Mouse (Mus musculus) left cerebral cortex, adult 2 months (tissue): ENCODE measurements at regions not wholly inside any gene's neighbourhood (a gene's known extent, or its start where the extent isn't known, plus 50 kb on each side); places are given as distances from the start of the nearest gene placed in this dataset.

Experiments
- DNase-seq, 2 experiments: peaks; one replicate each; pipeline ENCODE4 v3.0.0; 2021 to 2022; ENCODE audit warnings: low spot score in 2 of 2, mixed read lengths in 1 of 2; ENCODE audit errors: extremely low spot score in 1 of 2
- H3K27ac ChIP-seq: fragments of 200-600 bp; 2 replicates; pipeline ENCODE4 v1.8.1; 2022
- H3K4me3 ChIP-seq: fragments of 200-600 bp; 2 replicates; pipeline ENCODE4 v1.8.1; 2022
- CTCF ChIP-seq: fragments of 200-600 bp; IDR thresholded peaks from 2 replicates; pipeline ENCODE4 v1.8.1; 2022; ENCODE audit warnings: antibody characterized with exemption, mild to moderate bottlenecking, moderate library complexity
- intact Hi-C: fragments of 180-260 bp; cut with DNase I; formaldehyde crosslinking; loops from one replicate; pipeline ENCODE4 v1.15.1; 2025

DNA sequence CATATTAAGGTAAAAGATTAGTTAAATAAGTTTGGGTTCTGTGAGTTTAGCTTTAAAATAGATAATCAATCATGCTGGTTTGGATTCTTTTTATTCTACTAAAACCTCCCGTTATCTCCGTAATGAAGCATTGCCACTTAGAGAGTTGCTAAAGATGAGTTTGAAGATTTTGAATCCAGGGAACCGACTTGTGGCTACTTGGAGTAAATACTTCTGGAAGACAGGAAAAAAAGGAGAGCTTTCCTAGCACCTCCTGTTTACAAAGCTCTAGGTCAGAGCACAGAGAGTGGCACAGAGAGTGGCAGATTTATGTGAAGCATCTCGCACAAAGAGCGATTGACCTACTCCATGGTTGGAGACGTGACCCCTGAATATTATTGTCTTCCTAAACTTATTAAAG, 227.4 kb downstream of the Usp25 start:
- DNase-seq = no peak
- intact Hi-C loops = no loop called here
- Histone ChIP-seq H3K4me3 (no peak overlapping the region), H3K27ac (no peak overlapping the region)
- no peak; the same call in 1 of the 2 replicates for TF ChIP-seq CTCF

DNA sequence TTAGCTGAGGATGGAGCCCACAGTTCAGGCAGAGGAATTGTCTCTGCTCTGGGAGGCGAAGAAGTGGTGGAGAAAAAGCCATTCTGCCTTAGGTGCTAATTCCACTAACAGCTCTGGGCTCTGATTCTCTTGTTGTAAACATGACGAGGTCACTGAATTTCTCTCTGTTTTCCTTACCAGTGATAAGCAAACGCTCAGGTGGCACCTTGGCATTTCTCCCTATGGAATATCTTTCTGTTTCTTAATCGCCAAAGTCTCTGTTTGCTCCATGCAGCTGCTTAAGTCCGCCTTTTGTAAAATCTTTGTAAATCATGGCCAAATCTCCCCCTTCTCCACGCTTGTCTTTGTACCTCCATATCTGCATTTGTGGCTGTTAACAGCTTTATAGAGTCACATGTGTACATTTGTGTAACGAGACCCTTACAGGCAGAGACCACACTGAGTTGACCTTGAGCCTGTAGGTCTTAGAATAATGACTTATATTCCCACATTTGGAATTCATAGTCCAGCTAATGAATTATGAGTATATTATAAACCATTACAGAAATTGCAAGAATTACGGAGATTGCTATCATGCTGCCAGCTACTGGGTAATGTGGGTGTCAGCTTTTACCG, 225.8 kb downstream of the Usp25 start:
- intact Hi-C loops = loop anchor here (5.0 kb wide), 5 partner anchors 87 to 918 kb away; no protein-coding TSS in a partner anchor
- peak overlapping the region; percentile 50 for H3K4me3 ChIP-seq
- H3K27ac ChIP-seq = peak overlapping the region; percentile 89
- no peak for DNase-seq
- no peak for TF ChIP-seq CTCF

DNA sequence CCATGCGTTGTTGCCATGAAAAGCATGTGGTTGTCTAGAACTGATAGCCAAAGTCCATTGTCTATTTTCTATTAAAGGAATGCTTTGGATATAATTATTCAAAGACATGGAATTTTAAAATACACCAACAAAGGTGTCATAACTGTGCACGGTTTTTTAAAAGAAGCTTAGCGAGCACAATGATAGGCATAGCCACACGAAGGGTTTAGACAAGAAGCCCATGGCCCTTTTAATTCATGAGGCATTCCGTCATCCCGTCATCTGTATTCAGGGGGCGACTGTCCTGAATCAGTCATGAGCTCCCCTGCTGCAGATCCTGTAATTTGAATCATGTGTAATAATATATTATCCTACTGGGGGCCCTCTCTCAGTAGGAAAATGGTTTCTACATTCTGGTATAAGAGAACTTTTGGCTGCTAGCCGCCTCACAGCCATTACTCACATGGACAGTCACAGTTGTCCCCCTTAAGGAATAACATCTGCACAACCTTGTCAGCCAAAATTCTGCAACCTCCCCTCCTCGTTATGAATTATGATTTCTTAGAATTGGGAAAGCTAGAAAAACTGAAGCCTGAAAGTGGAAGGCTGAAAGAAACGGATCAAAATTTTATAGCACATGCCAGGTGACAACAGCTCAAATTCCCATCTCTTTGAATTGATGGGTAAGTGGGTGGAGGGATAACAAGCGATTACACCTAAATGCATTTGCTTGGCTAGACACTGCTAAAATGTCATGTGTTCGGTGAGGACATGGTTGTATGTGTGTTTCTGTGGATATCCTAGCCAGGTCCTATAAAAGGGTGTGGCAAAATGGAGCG, 225.1 kb downstream of the Usp25 start:
- peak overlapping the region; percentile 89 for H3K27ac ChIP-seq
- H3K4me3 ChIP-seq = peak overlapping the region; percentile 50
- intact Hi-C loops = loop anchor here (5.0 kb wide), 5 partner anchors 86 to 919 kb away; no protein-coding TSS in a partner anchor
- DNase-seq = peak in 1 of 2 experiments; percentile 34
- TF ChIP-seq CTCF = no peak

DNA sequence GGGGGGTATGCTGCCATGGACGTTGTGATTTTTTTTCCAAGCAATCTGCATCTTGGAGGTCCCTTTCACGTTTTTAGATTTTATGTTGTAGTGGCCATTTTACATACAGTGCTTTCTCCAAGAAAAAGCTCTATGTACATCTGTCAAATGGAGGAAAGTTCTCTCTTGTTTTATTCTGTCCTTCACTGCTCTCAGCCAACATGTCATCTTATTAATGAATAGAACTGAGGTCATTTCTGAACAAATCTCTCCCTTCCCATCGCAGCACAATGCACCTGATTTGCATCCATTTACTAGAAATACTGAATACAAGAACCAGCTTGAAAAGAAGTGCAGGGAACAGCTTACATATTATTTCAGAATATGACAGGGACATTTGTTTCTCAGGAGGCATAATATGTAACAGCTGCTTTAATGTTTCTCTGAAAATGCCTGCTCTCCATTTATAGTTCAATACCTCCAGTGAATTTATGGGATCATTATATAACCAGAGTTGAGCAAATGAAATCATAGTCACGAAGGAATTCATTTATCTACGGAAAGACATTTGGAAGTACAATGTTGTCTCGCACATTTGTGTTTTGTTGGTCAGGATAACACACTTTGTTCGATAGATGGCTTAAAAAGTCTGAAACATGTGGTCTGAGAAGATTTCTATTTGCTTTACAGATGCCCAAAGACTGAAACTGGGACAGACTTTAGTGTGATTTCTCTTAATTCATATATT, 224.3 kb downstream of the Usp25 start:
- no peak for DNase-seq
- intact Hi-C loops = loop anchor here (1.0 to 5.0 kb wide), 8 partner anchors 85 to 920 kb away; no protein-coding TSS in a partner anchor
- H3K27ac ChIP-seq = peak overlapping the region; percentile 89
- no peak for TF ChIP-seq CTCF
- H3K4me3 ChIP-seq = peak overlapping the region; percentile 50

DNA sequence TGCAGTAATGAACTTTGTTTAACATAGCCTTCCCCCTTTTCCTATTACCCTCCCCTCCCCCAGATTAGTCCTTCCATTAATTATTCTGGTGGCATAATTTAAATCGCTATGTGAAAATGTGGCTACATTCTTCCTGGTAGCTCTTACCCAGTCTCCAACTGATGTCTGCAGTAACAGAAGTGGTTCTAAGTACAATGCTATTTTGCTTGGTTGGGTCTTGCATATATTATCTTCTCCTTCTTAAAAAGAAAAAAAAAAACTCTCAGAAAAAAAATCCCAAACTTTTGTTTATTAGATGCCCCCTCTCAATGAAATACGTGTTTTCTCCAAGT, 223.7 kb downstream of the Usp25 start:
- peak overlapping the region; percentile 89 for H3K27ac ChIP-seq
- intact Hi-C loops = loop anchor here (1.0 to 5.0 kb wide), 8 partner anchors 85 to 920 kb away; no protein-coding TSS in a partner anchor

DNA sequence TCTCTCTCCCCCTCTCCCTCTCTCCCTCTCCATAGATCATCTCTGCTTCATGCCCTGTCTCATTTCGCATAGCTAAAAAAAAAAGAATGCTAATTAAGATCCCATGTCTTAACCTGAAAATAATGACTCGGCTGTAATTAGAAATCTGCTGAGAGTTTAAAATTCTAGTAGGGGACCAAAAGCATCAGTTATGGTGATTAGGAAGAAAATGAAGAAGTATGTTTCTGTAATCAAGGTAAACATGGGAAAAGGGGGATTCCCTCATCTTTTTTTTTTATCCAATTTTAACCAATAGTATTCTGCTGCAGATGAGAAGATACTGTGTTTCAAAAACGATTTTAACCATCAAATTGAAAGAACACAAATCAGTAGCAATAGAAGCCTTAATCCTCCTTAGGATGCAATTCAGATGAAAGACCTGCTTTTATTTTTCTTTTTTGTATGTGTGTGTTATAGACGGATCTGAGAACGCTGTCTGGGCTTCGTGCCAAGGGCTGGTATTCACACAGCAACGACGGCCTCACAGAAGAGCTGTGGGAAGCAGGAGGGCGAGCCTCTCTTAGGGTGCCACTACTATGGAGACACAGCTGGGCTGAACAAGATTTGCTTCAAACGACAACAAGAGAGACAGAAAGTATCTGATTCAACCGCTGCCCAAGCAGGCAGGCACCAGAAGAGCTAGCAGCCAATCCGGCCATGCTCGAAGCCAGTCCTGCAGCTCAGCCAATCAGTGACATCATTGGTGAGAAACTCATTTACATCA, 223.2 kb downstream of the Usp25 start:
- Histone ChIP-seq H3K27ac (peak overlapping the region; percentile 89), H3K4me3 (peak overlapping the region; percentile 50)
- intact Hi-C loops = loop anchor here (1.0 to 5.0 kb wide), 8 partner anchors 84 to 921 kb away; no protein-coding TSS in a partner anchor
- no peak for TF ChIP-seq CTCF
- peak; percentile 79 for DNase-seq

More for the DNA sequence above, 223.7 kb downstream of the Usp25 start:
- no peak for DNase-seq
- peak overlapping the region; percentile 50 for H3K4me3 ChIP-seq
- no peak for TF ChIP-seq CTCF

DNA sequence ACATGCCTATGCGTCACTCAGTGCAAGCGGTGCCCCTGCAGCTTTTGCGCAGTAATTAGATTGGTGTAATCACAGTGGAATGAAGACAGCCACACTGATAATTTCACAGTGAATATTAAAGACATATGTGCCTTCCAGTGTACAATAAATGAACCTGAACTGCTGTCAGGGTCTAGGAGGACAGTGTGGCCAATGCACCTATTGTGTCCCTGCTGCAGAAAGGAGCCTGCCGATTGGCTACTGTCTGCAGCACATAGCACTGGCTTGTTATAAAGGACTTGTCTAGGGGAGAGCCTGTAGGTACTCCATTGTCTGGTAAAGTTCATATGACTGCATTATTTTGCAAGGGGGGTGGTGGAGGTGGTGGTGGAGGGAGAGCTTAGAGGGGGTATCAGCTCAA, 222.5 kb downstream of the Usp25 start:
- Histone ChIP-seq H3K4me3 (peak overlapping the region; percentile 45), H3K27ac (peak overlapping the region; percentile 86)
- intact Hi-C loops = loop anchor here (2.0 to 5.0 kb wide), 7 partner anchors 84 to 921 kb away; no protein-coding TSS in a partner anchor
- peak; percentile 23 to 51 for DNase-seq
- no peak for TF ChIP-seq CTCF

DNA sequence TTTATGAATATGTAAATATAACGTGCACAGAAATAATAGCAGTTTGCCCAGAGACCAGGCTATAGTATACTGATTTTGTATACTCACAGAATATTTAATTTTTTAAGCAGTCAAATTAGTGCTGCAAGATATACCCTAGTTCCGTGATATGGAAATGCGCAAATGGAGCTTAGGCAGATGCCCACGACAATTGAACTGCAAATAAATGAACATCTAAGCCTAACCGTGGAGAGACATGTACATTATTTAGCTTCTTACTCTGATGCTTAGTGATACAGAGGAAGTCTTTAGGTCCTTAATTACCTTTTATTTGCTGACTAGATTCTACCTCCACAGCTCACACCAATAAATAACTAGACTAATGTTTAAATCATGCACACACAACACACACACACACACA, 221.9 kb downstream of the Usp25 start:
- intact Hi-C loops = loop anchor here (5.0 kb wide), 5 partner anchors 83 to 922 kb away; no protein-coding TSS in a partner anchor
- no peak overlapping the region; the same call in 1 of the 2 replicates for H3K27ac ChIP-seq
- H3K4me3 ChIP-seq = no peak overlapping the region
- TF ChIP-seq CTCF = no peak
- no peak for DNase-seq
